Mouse (Mus musculus) thymus, postnatal 4 days (tissue): ENCODE results near the gene Plcb4.

Experiments
- DNase-seq: peaks from one replicate; pipeline ENCODE4 v3.0.0; 2021

The Plcb4 gene

GRCm38 (mm10) chr2:135861531-135862488 is 203.0 kb downstream of the Plcb4 start:
- no peak for DNase-seq

DNA sequence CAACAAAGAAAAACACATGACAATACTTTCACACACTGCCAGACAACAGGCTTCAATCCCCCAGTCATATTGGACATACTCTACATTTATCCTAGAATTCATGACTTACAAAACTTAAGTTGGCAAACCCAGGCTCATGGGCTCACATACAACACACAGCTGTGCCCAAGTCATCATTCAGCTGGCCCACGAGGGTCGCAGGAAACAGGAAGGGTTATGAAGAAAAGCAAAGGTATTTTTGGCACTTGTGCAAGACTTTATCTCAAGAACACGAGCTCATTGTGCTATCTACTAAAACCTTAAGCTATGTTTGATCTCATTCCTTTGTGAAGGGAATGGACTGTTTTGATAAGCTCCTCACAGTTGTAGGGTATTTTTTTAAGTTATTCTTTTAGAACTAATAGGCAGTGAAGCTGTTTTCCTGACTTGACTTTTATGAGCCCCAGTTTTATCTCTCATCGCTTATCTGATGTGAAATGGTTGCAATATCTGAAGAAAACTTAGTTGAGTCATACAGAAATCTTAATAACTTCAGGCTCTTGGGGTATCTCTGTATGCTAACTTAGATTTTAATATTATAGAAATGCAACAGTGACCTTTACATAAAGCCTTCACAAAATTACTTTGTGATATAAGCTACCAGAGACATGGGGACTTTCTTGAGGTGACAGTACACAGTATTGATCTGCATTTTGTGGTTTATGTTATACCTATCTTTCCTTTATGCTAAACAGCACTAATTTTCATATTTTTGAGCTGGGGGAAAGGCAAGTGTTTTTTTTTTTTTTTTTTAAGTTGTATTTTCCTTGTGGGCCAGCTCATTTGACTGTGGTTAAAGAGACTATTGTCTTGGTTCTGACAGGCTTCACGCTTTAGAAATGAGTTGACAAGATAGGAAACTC is 203.9 kb downstream of the Plcb4 start:
- DNase-seq: no peak

GRCm38 (mm10) chr2:135863391-135864076 is 204.7 kb downstream of the Plcb4 start:
- DNase-seq: no peak

GRCm38 (mm10) chr2:135866421-135866820 is 207.6 kb downstream of the Plcb4 start:
- DNase-seq: no peak

GRCm38 (mm10) chr2:135866838-135867237 is 208.0 kb downstream of the Plcb4 start:
- no peak for DNase-seq

GRCm38 (mm10) chr2:135869637-135870036 is 210.8 kb downstream of the Plcb4 start:
- no peak for DNase-seq

GRCm38 (mm10) chr2:135873146-135873545 is 214.3 kb downstream of the Plcb4 start:
- no peak for DNase-seq

- no peak for DNase-seq
Observed at GRCm38 (mm10) chr2:135873761-135874160, 214.9 kb downstream of the Plcb4 start.

DNA sequence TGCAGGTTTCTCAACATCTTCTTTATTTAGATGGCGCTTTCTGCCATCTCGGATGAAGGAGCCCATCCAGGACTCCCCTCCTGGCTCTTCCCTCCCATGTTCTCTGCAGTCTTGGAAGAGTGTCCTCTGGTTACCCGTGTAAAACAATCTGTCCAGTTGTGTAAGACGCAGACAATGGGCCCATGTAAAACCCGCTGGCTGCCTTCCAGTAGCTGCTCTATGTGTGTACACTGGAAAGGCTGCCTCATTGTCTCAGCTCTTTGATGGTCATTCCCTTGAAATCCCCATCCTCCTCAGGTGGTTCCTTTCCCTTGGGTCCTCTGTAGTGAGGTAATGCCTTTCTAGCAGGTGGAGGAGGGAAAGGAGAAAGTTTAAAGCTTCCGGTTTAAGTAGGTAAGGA is 216.7 kb downstream of the Plcb4 start:
- no peak for DNase-seq

- no peak for DNase-seq
Observed at GRCm38 (mm10) chr2:135879356-135879755, 220.5 kb downstream of the Plcb4 start.

GRCm38 (mm10) chr2:135880269-135880760 is 221.5 kb downstream of the Plcb4 start:
- no peak for DNase-seq

- DNase-seq: no peak
Observed at GRCm38 (mm10) chr2:135883359-135883758, 224.5 kb downstream of the Plcb4 start.

GRCm38 (mm10) chr2:135884534-135885180 is 225.8 kb downstream of the Plcb4 start:
- DNase-seq: no peak

DNA sequence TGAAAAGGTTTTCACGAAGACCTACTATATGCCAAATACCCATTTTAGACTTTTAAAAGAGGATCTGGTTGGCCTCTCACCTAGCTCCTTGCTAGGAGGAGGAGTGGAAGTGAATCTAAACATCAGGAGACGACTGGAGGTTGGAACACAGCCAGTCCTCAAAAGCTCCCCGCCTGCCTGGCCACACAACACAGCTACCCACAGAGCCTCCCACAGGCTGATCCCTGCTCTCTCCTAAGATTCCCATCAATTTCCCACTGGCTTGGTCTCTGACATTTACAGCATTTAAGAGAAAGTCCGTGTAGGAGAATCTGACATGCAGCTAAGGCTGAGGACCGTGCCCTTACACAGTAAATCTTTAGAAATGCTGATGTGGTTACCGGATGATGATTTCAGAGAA is 226.8 kb downstream of the Plcb4 start:
- no peak for DNase-seq

DNA sequence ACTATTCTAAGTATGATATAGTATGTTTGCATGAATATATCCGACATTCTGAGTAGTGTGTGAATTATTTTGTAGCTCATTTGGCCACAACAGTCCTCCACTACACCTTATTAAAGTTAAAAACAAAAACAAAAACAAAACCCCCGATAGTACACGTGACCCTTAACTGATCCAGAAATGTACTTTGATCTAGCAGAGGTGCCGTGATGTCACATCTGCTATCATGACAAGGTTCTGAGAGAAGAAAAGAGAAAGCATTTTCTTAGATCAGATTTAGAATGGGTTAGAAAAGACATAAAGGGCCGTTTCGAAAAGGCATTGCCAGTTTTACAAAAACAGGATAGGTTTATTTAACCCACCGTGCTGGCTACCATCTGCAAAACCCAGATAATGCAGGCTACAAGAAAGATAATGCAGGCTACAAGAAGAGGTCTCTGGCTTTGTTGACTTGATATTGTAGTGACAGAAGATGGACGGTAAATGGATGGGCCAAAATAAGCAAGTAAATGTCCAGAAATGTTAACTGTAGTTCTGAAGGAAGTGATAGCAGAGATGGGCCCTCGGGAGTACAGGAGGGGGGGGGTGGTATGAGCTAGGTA is 227.4 kb downstream of the Plcb4 start:
- DNase-seq: no peak

DNA sequence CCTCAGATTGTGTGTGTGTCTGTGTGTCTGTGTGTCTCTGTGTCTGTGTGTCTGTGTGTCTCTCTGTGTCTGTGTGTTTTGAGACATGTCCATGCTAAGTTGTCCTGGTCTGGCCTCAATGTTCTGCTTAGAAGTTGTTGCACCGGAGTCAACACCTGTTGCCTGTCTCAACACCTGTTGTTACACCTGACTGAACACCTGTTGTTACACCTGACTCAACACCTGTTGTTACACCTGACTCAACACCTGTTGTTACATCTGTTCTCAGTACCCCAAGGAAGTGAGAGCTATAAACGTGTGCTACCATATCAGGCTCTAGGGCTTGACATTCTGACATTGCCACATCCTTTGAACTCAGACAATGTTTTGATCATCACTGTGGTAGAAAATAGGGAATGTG is 229.0 kb downstream of the Plcb4 start:
- no peak for DNase-seq

DNA sequence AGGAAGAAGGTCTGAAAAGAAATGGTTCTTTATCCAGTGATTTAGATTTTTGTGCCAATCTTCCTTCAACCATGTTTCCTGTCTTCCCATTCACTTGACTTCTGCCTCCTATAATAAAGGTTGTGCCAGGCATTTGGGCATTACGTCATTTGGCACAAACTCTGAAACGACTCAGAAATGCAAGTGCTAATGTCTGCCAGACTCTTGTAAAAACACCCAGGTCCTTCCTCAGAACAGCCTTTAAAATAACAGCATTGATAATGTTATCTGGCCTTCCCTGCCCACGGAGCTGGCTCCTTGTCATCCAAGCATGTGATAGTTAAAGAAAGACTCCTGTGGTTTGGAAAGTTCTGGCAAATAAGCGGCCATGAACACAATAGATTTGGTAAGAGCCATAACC is 229.4 kb downstream of the Plcb4 start:
- no peak for DNase-seq

DNA sequence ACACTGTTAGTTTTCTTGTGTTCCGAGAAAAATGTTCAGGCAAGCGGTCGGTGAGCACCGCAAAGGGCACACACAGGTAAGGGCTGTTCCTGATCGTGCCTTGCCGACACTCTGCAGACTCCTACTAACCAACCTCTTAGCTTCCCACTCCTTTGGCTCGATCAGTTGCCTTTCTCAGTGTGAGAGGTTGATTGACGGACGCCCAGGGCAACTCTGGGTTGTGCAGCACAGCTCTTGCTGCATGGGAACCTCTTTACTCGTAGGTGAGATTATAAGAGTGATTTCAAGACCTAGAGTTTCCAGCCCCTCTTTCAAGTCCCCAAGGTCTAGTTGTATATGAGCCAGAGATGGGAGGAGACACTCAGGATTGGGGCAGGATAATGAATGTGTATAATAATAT is 230.0 kb downstream of the Plcb4 start:
- DNase-seq: no peak

DNA sequence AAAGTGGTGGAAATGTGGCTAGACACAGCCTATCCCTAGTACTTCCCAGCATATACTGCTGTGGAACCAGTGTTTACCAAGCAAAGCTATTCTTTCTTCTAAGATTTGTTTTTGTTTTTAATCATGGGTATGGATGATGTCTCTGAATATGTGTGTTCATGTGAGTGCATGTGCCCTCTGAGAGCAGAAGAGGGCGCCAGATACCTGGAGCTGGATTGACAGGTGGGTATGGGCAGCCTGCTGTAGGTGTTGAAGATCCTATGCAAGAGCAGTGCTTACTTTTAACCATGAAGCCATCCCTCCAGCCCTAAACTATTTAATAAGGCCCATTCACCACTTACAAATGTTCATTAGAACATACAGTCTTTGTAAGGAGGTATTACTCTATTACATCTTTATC is 231.3 kb downstream of the Plcb4 start:
- DNase-seq: no peak

DNA sequence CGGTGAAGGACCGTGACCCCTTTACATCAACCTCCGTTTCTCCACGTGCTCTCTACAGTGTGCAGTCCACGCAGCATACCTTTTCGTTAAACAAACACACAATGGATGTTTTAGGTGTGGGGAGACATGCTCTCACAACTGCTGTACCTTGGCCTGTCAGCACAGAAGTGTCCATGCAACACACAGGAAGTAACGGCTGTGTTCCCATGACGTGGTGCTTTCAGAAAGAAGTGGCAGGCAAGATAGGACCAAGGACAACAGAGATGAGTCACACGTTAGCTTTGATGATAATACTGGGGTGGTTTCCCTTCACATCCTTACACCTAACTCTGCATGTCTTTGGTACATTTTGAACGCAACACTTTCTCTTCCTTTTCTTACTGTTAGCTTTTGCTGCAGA is 232.3 kb downstream of the Plcb4 start:
- DNase-seq: no peak

DNA sequence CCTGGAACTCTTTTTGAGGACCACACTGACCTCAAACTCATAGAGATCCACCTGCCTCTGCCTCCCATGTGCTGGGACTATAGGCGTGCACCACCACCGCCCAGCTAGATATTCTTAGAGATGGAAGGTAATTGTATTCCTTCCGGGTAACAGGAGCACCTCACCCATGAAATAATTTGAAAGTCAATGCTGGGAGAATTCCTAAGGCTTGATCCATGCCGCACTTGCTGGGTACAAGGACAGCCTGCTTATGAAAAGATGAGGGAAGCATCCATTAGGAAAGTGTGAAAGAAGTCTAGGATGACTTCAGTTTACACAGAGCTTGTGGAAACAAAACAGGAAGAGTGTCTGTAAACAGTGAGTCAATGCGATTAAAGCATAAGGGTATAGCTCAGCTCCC is 232.9 kb downstream of the Plcb4 start:
- DNase-seq: no peak

DNA sequence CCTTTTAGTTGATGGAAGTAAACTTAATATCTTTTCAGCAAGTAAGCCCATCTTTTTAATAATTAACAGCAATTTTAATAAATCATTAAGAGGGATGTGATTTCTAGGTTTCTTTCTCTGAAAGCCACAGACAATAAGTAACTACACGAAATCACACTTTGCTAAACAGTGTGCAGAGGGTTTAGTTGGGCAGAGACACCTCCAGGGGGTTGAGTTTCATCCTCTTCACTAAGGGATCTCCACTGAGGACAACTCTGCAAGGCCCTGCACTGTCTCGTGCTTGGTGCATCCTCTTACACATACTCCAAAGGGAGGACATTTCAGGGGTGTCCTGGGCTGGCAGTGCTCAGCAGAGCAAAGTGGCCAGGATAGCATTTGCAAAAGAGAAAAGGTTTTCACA is 235.8 kb downstream of the Plcb4 start:
- no peak for DNase-seq
